Mouse (Mus musculus) lung, embryonic 16.5 days (tissue): ENCODE measurements around the gene 1700029F12Rik. TPM values are rescaled to one million over a fixed set of nuclear protein-coding genes. Genes with fewer than 3 reads are reported as not detected.
A peak's percentile ranks its signal among the peaks of the same experiment; 100 is the strongest.

Experiments used
- ATAC-seq: fragments of 200-750 bp; cut with Nextera tagmentation; 2 replicates; pipeline ENCODE4 v1.8.0; 2017; ENCODE audit warnings: low read depth, mild to moderate bottlenecking, moderate library complexity
- H3K27ac ChIP-seq: fragments of 300-500 bp; sonication (generic); 2 replicates; pipeline ENCODE4 v1.5.1; 2014; ENCODE audit warnings: mild to moderate bottlenecking, control low read depth, low read length
- H3K27me3 ChIP-seq: fragments of 300-500 bp; sonication (generic); 2 replicates; pipeline ENCODE4 v1.6.1; 2014; ENCODE audit warnings: low read depth, low read length, mixed read lengths; ENCODE audit not compliant: control insufficient read depth, insufficient read depth
- H3K36me3 ChIP-seq: fragments of 300-500 bp; sonication (generic); 2 replicates; pipeline ENCODE4 v1.6.1; 2014; ENCODE audit warnings: low read length; ENCODE audit not compliant: control insufficient read depth, insufficient read depth
- H3K4me1 ChIP-seq: fragments of 300-500 bp; sonication (generic); replicated peaks from 2 replicates; pipeline ENCODE4 v1.6.1; 2014; ENCODE audit warnings: low read length, mixed read lengths; ENCODE audit not compliant: control insufficient read depth, insufficient read depth
- H3K4me2 ChIP-seq: fragments of 300-500 bp; sonication (generic); 2 replicates; pipeline ENCODE4 v1.6.1; 2014; ENCODE audit warnings: low read depth, low read length, control low read depth
- H3K4me3 ChIP-seq: fragments of 300-500 bp; sonication (generic); 2 replicates; pipeline ENCODE4 v1.5.1; 2014; ENCODE audit warnings: mild to moderate bottlenecking, low read length, control low read depth
- H3K9ac ChIP-seq: fragments of 300-500 bp; sonication (generic); 2 replicates; pipeline ENCODE4 v1.6.1; 2014; ENCODE audit warnings: low read length, control low read depth
- H3K9me3 ChIP-seq: fragments of 300-500 bp; sonication (generic); 2 replicates; pipeline ENCODE4 v1.6.1; 2016; ENCODE audit warnings: low read length; ENCODE audit not compliant: control insufficient read depth
- WGBS: fragments of 180-500 bp; shearing (Covaris S2); extraction: QIAGEN DNeasy Blood & Tissue Kit; methylation state at CpG from one replicate; pipeline ENCODE4 v1.1.7; 2014; 5-methylcytosine and 5-hydroxymethylcytosine counted together
- polyA plus RNA-seq: library from polyadenylated mRNA; unstranded; fragments of >200 nt; fragmentation: Nextera tagmentation; extraction: Ambion mirVana; gene quantifications from 2 replicates; pipeline ENCODE4 v1.2.1, GENCODE M21; 2015

Gene 1700029F12Rik
- not detected in 2 replicates for polyA plus RNA-seq

DNA sequence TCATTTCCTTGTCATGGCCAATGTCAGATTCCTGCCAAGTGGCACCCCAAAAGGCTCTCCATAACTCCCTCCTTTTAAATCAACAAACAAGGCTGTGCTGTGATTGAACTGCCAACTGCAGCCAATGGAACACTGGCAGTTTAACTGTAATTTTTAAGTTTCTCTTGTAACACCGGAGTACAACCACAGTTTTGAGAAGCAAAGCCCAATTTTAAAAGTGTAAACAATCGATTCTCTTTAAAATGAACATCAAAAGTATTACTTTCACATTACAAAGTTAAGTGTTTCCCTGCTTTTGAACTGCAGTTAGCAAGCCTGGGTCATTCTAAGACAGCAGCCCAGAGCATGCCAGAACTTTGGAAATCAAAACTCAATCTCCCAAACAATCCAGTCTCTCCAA lies at the start of gene 1700029F12Rik:
Gene 1700029F12Rik (minus strand): TSS at position 101 of the 400 bp plus-strand sequence.
- no peak within 1 kb of the TSS for H3K9ac ChIP-seq
- WGBS, result 51% methylated on average over 2 of the region's 2 CpGs
- no peaks in the 10 kb centered on the region for H3K9me3 ChIP-seq
- ATAC-seq, result no peak
- no peak within 1 kb of the TSS for H3K4me3 ChIP-seq
- H3K36me3 ChIP-seq, result no peaks in the 10 kb centered on the region
- no peak within 1 kb of the TSS for H3K4me2 ChIP-seq
- H3K27me3 ChIP-seq, result no peaks in the 10 kb centered on the region
- H3K27ac ChIP-seq, result no peak within 1 kb of the TSS
- H3K4me1 ChIP-seq, result no peaks in the 10 kb centered on the region

DNA sequence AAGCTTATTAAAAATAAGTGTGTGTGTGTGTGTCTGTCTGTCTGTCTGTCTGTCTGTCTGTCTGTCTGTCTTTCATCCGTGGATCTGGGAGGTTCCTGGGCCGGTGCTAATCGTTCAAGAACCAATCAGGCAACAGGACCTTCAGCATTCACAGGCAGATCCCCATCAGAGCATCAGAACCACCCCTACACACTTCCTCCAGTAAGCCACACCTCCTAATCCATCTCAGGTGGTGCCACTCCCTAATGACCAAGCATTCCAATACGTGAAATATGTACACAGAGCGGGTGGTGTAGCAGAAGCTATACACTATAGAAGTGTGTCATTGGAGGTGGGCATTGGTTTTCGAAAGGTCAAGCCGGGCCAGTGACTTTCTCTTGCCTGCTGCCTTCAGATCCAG lies 48.3 kb upstream of the 1700029F12Rik start:
- H3K9ac ChIP-seq, result no peak overlapping the region
- H3K4me3 ChIP-seq, result no peak overlapping the region
- 78% methylated on average over 7 of the region's 7 CpGs for WGBS
- no peak for ATAC-seq
- no peak overlapping the region for H3K27ac ChIP-seq
- no peak overlapping the region for H3K4me2 ChIP-seq
- H3K4me1 ChIP-seq, result no peaks in the 10 kb centered on the region
- no peaks in the 10 kb centered on the region for H3K27me3 ChIP-seq
- H3K9me3 ChIP-seq, result no peaks in the 10 kb centered on the region
- no peaks in the 10 kb centered on the region for H3K36me3 ChIP-seq

DNA sequence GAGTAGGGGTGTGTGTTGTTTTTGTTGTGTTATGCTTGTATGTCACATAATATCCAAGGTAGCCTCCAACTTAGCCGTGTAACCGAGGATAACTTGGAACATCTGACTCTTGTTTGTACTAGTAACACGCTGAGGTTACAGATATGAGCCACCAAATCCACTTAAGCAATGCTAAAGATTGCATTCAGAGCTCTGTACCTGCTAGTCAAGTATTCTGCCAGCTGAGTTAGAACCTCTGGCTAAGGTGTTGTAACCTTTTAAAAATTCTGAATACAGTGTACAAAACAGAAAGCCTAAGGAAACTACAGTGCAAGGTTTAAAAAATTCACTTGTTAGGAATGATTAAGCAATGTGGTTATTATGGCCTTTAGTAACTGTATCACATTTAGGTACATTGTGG lies 46.5 kb upstream of the 1700029F12Rik start:
- Histone ChIP-seq H3K36me3 (no peaks in the 10 kb centered on the region), H3K27ac (no peak overlapping the region), H3K9me3 (no peaks in the 10 kb centered on the region), H3K4me1 (no peaks in the 10 kb centered on the region), H3K4me3 (no peak overlapping the region), H3K27me3 (no peaks in the 10 kb centered on the region), H3K4me2 (no peak overlapping the region), H3K9ac (no peak overlapping the region)
- no peak for ATAC-seq
- WGBS, result 78% methylated on average over 3 of the region's 3 CpGs

DNA sequence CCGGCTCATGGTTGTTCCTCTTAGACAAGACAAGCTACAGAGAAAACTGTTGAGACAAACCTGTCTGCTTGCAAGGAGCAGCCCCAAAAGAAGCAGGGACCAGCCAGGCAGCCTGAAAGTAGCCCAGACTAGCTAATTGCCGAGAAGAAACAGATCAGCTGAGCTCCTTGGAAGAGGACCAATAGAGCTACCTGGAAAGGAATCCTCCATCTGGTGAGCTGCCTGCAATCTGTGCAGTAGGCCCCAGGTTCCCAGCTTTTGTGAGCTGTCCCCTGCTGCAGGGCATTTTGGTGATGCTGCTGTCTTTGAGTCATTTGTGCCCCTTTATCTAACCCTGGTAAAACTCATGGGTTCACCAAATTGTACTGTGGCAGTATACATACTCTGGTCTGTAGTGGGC lies 46.0 kb upstream of the 1700029F12Rik start:
- ATAC-seq, result no peak
- Histone ChIP-seq H3K9ac (no peak overlapping the region), H3K4me1 (no peaks in the 10 kb centered on the region), H3K4me2 (no peak overlapping the region), H3K27me3 (no peaks in the 10 kb centered on the region), H3K4me3 (no peak overlapping the region), H3K9me3 (no peaks in the 10 kb centered on the region), H3K27ac (no peak overlapping the region), H3K36me3 (no peaks in the 10 kb centered on the region)
- 81% methylated on average over 2 of the region's 2 CpGs for WGBS

DNA sequence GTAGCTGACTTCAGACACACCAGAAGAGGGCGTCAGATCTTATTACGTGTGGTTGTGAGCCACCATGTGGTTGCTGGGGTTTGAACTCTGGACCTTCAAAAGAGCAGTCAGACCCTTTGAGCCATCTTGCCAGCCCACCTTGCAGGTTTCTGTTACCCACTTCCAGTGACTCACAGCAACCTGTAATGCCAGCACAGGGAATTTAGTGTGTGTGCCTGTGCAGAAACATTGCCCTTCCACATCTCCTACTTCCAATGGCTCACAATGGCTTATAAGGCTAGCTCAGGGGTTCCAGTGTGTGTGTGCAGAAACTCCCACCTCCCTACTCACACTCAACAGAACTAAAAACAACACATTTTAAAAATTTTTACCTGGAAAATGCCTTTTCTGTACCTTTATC lies 43.4 kb upstream of the 1700029F12Rik start:
- Histone ChIP-seq H3K36me3 (no peaks in the 10 kb centered on the region), H3K9ac (no peak overlapping the region), H3K4me1 (no peaks in the 10 kb centered on the region), H3K9me3 (no peaks in the 10 kb centered on the region), H3K4me3 (no peak overlapping the region), H3K27ac (no peak overlapping the region), H3K4me2 (no peak overlapping the region), H3K27me3 (peaks cover 6% of the 10 kb centered on the region)
- no peak for ATAC-seq
- WGBS, result 85% methylated on average over 2 of the region's 2 CpGs

DNA sequence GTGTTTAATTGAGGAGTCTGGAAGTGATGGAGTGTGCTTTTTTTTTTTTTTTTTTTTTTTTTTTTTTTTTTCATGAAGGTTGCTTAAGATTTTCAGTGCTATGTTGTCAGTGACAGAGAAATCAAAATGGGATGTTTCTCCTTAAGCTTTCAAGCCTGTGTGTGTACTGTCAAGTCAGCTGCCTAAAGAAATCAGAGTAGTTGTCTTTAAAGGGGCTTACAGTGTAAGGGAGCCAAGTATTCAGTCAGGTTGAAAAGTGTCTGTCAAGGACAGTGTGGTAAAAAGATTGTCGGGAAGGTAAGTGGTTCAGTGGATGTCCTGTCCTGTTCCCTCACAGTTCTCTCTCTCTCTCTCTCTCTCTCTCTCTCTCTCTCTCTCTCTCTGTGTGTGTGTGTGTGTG lies 39.3 kb upstream of the 1700029F12Rik start:
- Histone ChIP-seq H3K4me2 (no peak overlapping the region), H3K4me1 (peaks cover 4% of the 10 kb centered on the region; the same call in 1 of the 2 replicates), H3K9ac (no peak overlapping the region), H3K27ac (no peak overlapping the region), H3K4me3 (no peak overlapping the region), H3K36me3 (no peaks in the 10 kb centered on the region), H3K9me3 (no peaks in the 10 kb centered on the region), H3K27me3 (peaks cover 34% of the 10 kb centered on the region)
- ATAC-seq, result no peak
- WGBS, result 41% methylated on average over 1 of the region's 1 CpGs

DNA sequence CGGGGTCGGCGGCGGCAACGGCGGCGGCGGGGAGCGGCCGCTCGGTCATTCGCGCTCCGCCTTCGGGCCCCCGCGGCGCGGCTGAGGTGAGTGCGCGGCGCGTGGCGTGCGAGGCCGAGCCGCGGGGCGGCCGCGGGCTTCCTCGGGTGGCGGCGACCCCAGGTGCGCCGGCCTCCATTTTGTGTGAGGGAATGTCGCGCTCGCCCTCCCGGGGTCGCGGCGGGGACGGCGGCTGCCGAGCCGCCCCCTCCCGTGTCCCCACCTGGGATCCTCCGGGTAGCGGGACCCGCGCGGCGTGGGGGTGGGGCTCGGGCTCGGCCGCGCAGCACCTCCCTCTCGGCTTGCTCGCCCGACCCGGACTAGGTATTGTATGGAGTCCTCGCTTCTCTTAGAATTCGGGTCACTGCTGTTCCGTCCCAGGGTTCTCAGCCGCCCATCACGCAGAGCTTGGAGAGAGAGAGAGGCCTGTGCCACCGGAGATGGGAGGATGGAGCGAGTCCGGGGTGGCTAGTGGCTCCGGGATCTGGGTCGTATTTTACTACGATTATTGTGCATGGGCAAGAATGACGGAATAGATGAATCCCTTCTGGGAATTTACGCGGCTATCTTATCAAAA lies 37.6 kb upstream of the 1700029F12Rik start:
- Histone ChIP-seq H3K27me3 (peaks cover 37% of the 10 kb centered on the region), H3K4me3 (peak overlapping the region; percentile 73), H3K27ac (no peak overlapping the region), H3K4me1 (peaks cover 4% of the 10 kb centered on the region; the same call in 1 of the 2 replicates), H3K9me3 (no peaks in the 10 kb centered on the region), H3K9ac (peak overlapping the region; percentile 59), H3K4me2 (peak overlapping the region; percentile 100), H3K36me3 (no peaks in the 10 kb centered on the region)
- under 1% methylated on average over 39 of the region's 76 CpGs for WGBS
- peak; percentile 72 for ATAC-seq

DNA sequence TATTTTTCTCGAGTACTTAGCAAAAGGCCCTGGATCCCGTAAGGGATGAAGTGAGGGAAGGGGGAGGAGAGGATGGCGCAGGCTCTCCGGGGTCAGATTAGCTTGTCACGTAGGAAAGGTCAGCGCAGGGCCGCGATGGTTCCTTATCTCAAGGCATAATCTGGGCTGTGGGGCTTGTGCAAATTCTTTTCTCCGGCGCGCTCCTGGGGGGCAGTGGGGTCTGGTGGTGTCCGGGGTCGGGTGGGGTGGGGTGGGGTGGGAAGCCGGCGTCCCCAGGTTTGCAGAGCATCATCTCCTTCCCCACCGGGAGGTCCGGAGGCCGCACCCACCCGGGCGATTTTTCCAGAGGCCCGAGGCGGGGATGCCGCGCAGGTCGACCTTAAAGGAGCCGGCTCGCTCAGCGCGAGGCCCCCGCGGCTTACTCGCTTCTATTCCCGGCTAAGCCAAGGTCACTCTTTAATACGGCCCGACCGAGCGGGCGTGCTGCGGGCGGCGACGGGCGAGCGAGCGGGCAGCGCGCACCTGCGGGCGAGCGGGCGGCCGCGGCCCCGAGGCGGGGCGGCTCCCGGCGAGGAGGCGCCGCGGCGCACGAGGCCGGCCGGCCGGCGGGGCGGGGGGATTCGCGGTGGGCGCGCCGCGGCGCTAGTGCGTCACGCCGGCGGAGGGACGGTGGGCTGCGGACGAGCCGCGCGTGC lies 36.9 kb upstream of the 1700029F12Rik start:
- no peaks in the 10 kb centered on the region for H3K9me3 ChIP-seq
- peaks cover 37% of the 10 kb centered on the region for H3K27me3 ChIP-seq
- no peaks in the 10 kb centered on the region for H3K36me3 ChIP-seq
- H3K4me2 ChIP-seq, result peak overlapping the region; percentile 100
- no peak overlapping the region for H3K27ac ChIP-seq
- peak; percentile 54 for ATAC-seq
- peak overlapping the region; percentile 73 for H3K4me3 ChIP-seq
- peak overlapping the region; percentile 59 for H3K9ac ChIP-seq
- peaks cover 4% of the 10 kb centered on the region; the same call in 1 of the 2 replicates for H3K4me1 ChIP-seq
- WGBS, result 1% methylated on average over 76 of the region's 85 CpGs

DNA sequence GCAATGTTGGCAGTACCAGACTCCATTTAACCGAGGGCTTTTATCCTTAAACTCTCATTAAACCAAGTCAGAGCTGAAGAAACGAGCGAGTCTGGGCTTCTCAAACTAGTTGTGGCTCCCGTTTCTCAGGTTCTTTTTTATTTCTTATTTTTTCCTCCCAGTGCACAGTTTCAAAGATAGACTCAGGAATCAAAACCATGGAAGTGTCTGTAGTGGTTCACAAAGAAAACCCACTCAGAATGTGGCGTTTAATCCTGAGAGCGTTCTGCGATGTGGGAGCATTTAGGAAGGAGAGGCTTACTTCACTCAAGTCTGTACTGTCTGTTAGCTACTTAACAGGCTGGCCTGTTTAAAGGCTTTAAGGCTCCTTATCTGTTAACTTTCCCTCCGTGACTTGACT lies 34.0 kb upstream of the 1700029F12Rik start:
- 63% methylated on average over 8 of the region's 8 CpGs for WGBS

More for the DNA sequence above, 34.0 kb upstream of the 1700029F12Rik start:
- Histone ChIP-seq H3K9me3 (0 out of 2 replicates have a peak, but pooled peaks cover 2% of the 10 kb centered on the region), H3K9ac (no peak overlapping the region), H3K4me1 (peaks cover 4% of the 10 kb centered on the region; the same call in 1 of the 2 replicates), H3K27me3 (peaks cover 35% of the 10 kb centered on the region), H3K4me3 (no peak overlapping the region), H3K36me3 (no peaks in the 10 kb centered on the region), H3K4me2 (no peak overlapping the region), H3K27ac (no peak overlapping the region)
- no peak for ATAC-seq
